7 mouse cellular contexts compared by ENCODE assay signal in the genomic region with DNA sequence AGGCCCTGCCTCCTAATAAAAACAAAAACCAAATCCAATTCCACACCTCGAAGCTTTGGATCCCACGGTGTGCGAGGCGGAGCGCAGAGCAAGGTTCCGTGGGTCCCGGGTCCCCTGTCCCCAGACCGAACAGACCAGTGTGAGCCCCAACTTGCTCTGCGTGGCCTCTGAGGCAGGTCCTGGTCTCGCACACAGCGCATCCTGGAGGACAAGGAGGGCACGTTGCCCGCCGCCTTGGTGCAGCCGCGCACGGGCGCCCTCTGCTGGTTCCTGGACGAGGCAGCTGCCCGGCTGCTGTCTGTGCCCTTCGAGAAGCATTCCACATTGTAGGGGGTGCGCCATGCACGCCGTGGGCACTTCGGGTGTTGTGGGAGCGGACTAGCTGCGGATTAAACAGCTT. TPM values are rescaled to one million over a fixed set of nuclear protein-coding genes. Genes with fewer than 3 reads are reported as not detected.
DNase-seq lines count a peak whose midpoint lies in the region; ATAC-seq and TF ChIP-seq lines count a peak whose summit lies in the region.

No protein-coding gene starts in this region.

- TF ChIP-seq CTCF in midbrain, postnatal 0 days (IDR thresholded peaks at IDR 0.05): peak; percentile 98
- TF ChIP-seq CTCF in spleen, adult 2 months (IDR thresholded peaks at IDR 0.05; ENCODE audit: extremely low read depth, insufficient read depth, insufficient read length, insufficient replicate concordance): peak; percentile 99

- peaks cover 3% of the 10 kb centered on the region; the same call in 1 of the 2 replicates for H3K4me1 ChIP-seq in embryonic facial prominence, embryonic 11.5 days (ENCODE audit: control insufficient read depth, insufficient read depth, low read length)
- H3K4me1 ChIP-seq in limb, embryonic 13.5 days: peaks cover 37% of the 10 kb centered on the region
- peaks cover 6% of the 10 kb centered on the region for H3K4me1 ChIP-seq in midbrain, postnatal 0 days (ENCODE audit: insufficient read depth, low read length)
- H3K4me1 ChIP-seq in spleen, adult 2 months (ENCODE audit: control insufficient read depth, insufficient read depth, insufficient read length): peaks cover 27% of the 10 kb centered on the region; the same call in 1 of the 2 replicates

- TF ChIP-seq POLR2A in spleen, adult 2 months (IDR thresholded peaks at IDR 0.05; ENCODE audit: low read depth, low read length): no peak

- H3K27ac ChIP-seq in embryonic facial prominence, embryonic 11.5 days (replicated peaks; ENCODE audit: low read depth, low read length): no peak overlapping the region
- no peak overlapping the region for H3K27ac ChIP-seq in limb, embryonic 13.5 days
- H3K27ac ChIP-seq in midbrain, postnatal 0 days (ENCODE audit: low read depth, low read length): no peak overlapping the region
- peak overlapping the region; percentile 84 for H3K27ac ChIP-seq in spleen, adult 2 months (ENCODE audit: insufficient read depth, low read length)

- no peak overlapping the region for H3K4me3 ChIP-seq in embryonic facial prominence, embryonic 11.5 days (ENCODE audit: low read depth, low read length)
- peak overlapping the region; percentile 5; the same call in 1 of the 2 replicates for H3K4me3 ChIP-seq in limb, embryonic 13.5 days
- no peak overlapping the region for H3K4me3 ChIP-seq in midbrain, postnatal 0 days (ENCODE audit: low read depth, low read length)
- no peak overlapping the region for H3K4me3 ChIP-seq in spleen, adult 2 months (ENCODE audit: extremely low read depth, insufficient read depth, insufficient read length)

- H3K9me3 ChIP-seq in embryonic facial prominence, embryonic 11.5 days (replicated peaks; ENCODE audit: control insufficient read depth, low read length): no peaks in the 10 kb centered on the region
- no peaks in the 10 kb centered on the region for H3K9me3 ChIP-seq in limb, embryonic 13.5 days
- no peaks in the 10 kb centered on the region for H3K9me3 ChIP-seq in midbrain, postnatal 0 days (ENCODE audit: low read length)

- no peak overlapping the region for H3K4me2 ChIP-seq in embryonic facial prominence, embryonic 11.5 days (ENCODE audit: low read depth, low read length)
- H3K4me2 ChIP-seq in limb, embryonic 13.5 days (replicated peaks): peak overlapping the region; percentile 35; the same call in 1 of the 2 replicates
- no peak overlapping the region for H3K4me2 ChIP-seq in midbrain, postnatal 0 days (ENCODE audit: low read depth, low read length, poor library complexity, severe bottlenecking)

- no peak overlapping the region for H3K9ac ChIP-seq in embryonic facial prominence, embryonic 11.5 days (replicated peaks; ENCODE audit: low read length)
- peak overlapping the region; percentile 35; the same call in 1 of the 2 replicates for H3K9ac ChIP-seq in limb, embryonic 13.5 days
- no peak overlapping the region for H3K9ac ChIP-seq in midbrain, postnatal 0 days (replicated peaks; ENCODE audit: low read length, poor library complexity, severe bottlenecking)

- no peaks in the 10 kb centered on the region for H3K27me3 ChIP-seq in embryonic facial prominence, embryonic 11.5 days (ENCODE audit: control insufficient read depth, insufficient read depth, low read length)
- H3K27me3 ChIP-seq in limb, embryonic 13.5 days: peaks cover 13% of the 10 kb centered on the region
- peaks cover 9% of the 10 kb centered on the region for H3K27me3 ChIP-seq in midbrain, postnatal 0 days (ENCODE audit: insufficient read depth, low read length)
- no peaks in the 10 kb centered on the region for H3K27me3 ChIP-seq in spleen, adult 2 months (ENCODE audit: control insufficient read depth, insufficient read depth, low read length)

- peak; percentile 95 for DNase-seq in adrenal gland, postnatal 25 days
- peak; percentile 84 for DNase-seq in embryonic facial prominence, embryonic 11.5 days (ENCODE audit: low spot score)
- peak; percentile 88 to 91 for DNase-seq in heart, adult 18-20 months
- DNase-seq in kidney, adult 9 months: peak; percentile 89
- peak; percentile 85 for DNase-seq in midbrain, postnatal 0 days (ENCODE audit: low spot score)
- peak; percentile 68 to 88 for DNase-seq in spleen, adult 2 months (ENCODE audit: low read depth in 1 of 2, low spot score in 2 of 2)

- ATAC-seq in embryonic facial prominence, embryonic 11.5 days (replicated peaks; ENCODE audit: insufficient number of reproducible peaks, low FRiP score, low TSS enrichment, low read depth): 0 out of 2 replicates have a peak, but pooled peaks have one; percentile 18
- peak; percentile 12; the same call in 1 of the 2 replicates for ATAC-seq in limb, embryonic 13.5 days (ENCODE audit: low FRiP score, low read depth)
- ATAC-seq in midbrain, postnatal 0 days (ENCODE audit: low FRiP score): peak; percentile 14; the same call in 1 of the 2 replicates

- H3K36me3 ChIP-seq in embryonic facial prominence, embryonic 11.5 days (replicated peaks; ENCODE audit: control insufficient read depth, insufficient read depth, low read depth, low read length): no peaks in the 10 kb centered on the region
- H3K36me3 ChIP-seq in limb, embryonic 13.5 days: peaks cover 27% of the 10 kb centered on the region
- 0 out of 2 replicates have a peak, but pooled peaks cover 3% of the 10 kb centered on the region for H3K36me3 ChIP-seq in midbrain, postnatal 0 days (ENCODE audit: insufficient read depth, low read length)
- no peaks in the 10 kb centered on the region for H3K36me3 ChIP-seq in spleen, adult 2 months (ENCODE audit: control insufficient read depth, insufficient read depth, low read length)

- WGBS in embryonic facial prominence, embryonic 11.5 days: 10% methylated on average over 27 of the region's 27 CpGs
- 6% methylated on average over 27 of the region's 27 CpGs for WGBS in limb, embryonic 13.5 days
- 7% methylated on average over 27 of the region's 27 CpGs for WGBS in midbrain, postnatal 0 days
- 15% methylated on average over 27 of the region's 27 CpGs for WGBS in spleen, adult 2 months

RNA-seq across cellular contexts. Expression of a gene that starts 1.6 kb away (rescaled TPM):
- total RNA-seq in adrenal gland, postnatal 25 days (2021): 4.0 TPM in 2 replicates
- 2.6 and 2.7 TPM in 2 replicates for polyA plus RNA-seq in embryonic facial prominence, embryonic 11.5 days (2014; fragmentation: Nextera tagmentation; extraction: Ambion mirVana)
- total RNA-seq in heart, adult 18-20 months (2021): 1 to 10 TPM in 1 of 2 experiments, under 1 TPM in 1; 0.99 to 1.0 TPM
- 4.0 and 5.7 TPM in 2 replicates for polyA plus RNA-seq in limb, embryonic 13.5 days (2015; fragmentation: Nextera tagmentation; extraction: Ambion mirVana)
- total RNA-seq in midbrain, postnatal 0 days (2014; rRNA removed): 5.3 and 5.9 TPM in 2 replicates
- 4.5 and 4.7 TPM in 2 replicates for polyA plus RNA-seq in midbrain, postnatal 0 days (2015; fragmentation: Nextera tagmentation; extraction: Ambion mirVana)
- polyA plus RNA-seq in spleen, adult 2 months (2012; rRNA removed): 115 and 173 TPM in 2 replicates

RNA-seq across cellular contexts. Expression of a gene that starts 3.9 kb away (rescaled TPM):
- total RNA-seq in adrenal gland, postnatal 25 days (2021): 145 and 153 TPM in 2 replicates
- polyA plus RNA-seq in embryonic facial prominence, embryonic 11.5 days (2014; fragmentation: Nextera tagmentation; extraction: Ambion mirVana): 231 and 237 TPM in 2 replicates
- total RNA-seq in heart, adult 18-20 months (2021): 10 to 100 TPM; 66.5 to 72.2 TPM
- polyA plus RNA-seq in limb, embryonic 13.5 days (2015; fragmentation: Nextera tagmentation; extraction: Ambion mirVana): 210 and 212 TPM in 2 replicates
- 333 and 399 TPM in 2 replicates for total RNA-seq in midbrain, postnatal 0 days (2014; rRNA removed)
- 293 and 300 TPM in 2 replicates for polyA plus RNA-seq in midbrain, postnatal 0 days (2015; fragmentation: Nextera tagmentation; extraction: Ambion mirVana)
- 171 and 224 TPM in 2 replicates for polyA plus RNA-seq in spleen, adult 2 months (2012; rRNA removed)

RNA-seq across cellular contexts. Expression of a gene that starts 14.9 kb away (rescaled TPM):
- 64.6 and 66.2 TPM in 2 replicates for total RNA-seq in adrenal gland, postnatal 25 days (2021)
- 45.2 and 48.2 TPM in 2 replicates for polyA plus RNA-seq in embryonic facial prominence, embryonic 11.5 days (2014; fragmentation: Nextera tagmentation; extraction: Ambion mirVana)
- total RNA-seq in heart, adult 18-20 months (2021): 10 to 100 TPM; 41.6 to 42.4 TPM
- polyA plus RNA-seq in limb, embryonic 13.5 days (2015; fragmentation: Nextera tagmentation; extraction: Ambion mirVana): 85.6 and 87.6 TPM in 2 replicates
- 104 and 106 TPM in 2 replicates for total RNA-seq in midbrain, postnatal 0 days (2014; rRNA removed)
- 62.8 TPM in 2 replicates for polyA plus RNA-seq in midbrain, postnatal 0 days (2015; fragmentation: Nextera tagmentation; extraction: Ambion mirVana)
- 159 and 216 TPM in 2 replicates for polyA plus RNA-seq in spleen, adult 2 months (2012; rRNA removed)

RNA-seq across cellular contexts. Expression of a gene that starts 27.2 kb away (rescaled TPM):
- 156 and 167 TPM in 2 replicates for total RNA-seq in adrenal gland, postnatal 25 days (2021)
- 11.2 and 14.4 TPM in 2 replicates for polyA plus RNA-seq in embryonic facial prominence, embryonic 11.5 days (2014; fragmentation: Nextera tagmentation; extraction: Ambion mirVana)
- total RNA-seq in heart, adult 18-20 months (2021): 100 to 1,000 TPM; 162 to 202 TPM
- 52.2 and 52.3 TPM in 2 replicates for polyA plus RNA-seq in limb, embryonic 13.5 days (2015; fragmentation: Nextera tagmentation; extraction: Ambion mirVana)
- total RNA-seq in midbrain, postnatal 0 days (2014; rRNA removed): 150 and 160 TPM in 2 replicates
- 99.7 and 110 TPM in 2 replicates for polyA plus RNA-seq in midbrain, postnatal 0 days (2015; fragmentation: Nextera tagmentation; extraction: Ambion mirVana)
- polyA plus RNA-seq in spleen, adult 2 months (2012; rRNA removed): 38.2 and 47.0 TPM in 2 replicates

RNA-seq across cellular contexts. Expression of a gene that starts 29.5 kb away (rescaled TPM):
- 1.1 TPM in 2 replicates for total RNA-seq in adrenal gland, postnatal 25 days (2021)
- polyA plus RNA-seq in embryonic facial prominence, embryonic 11.5 days (2014; fragmentation: Nextera tagmentation; extraction: Ambion mirVana): 0.17 TPM in 1 of 2 replicates, not detected in the other
- under 1 TPM; 0.15 TPM for total RNA-seq in heart, adult 18-20 months (2021)
- polyA plus RNA-seq in limb, embryonic 13.5 days (2015; fragmentation: Nextera tagmentation; extraction: Ambion mirVana): not detected in 2 replicates
- 0.55 TPM in 1 of 2 replicates, not detected in the other for total RNA-seq in midbrain, postnatal 0 days (2014; rRNA removed)
- 0.05 and 0.12 TPM in 2 replicates for polyA plus RNA-seq in midbrain, postnatal 0 days (2015; fragmentation: Nextera tagmentation; extraction: Ambion mirVana)
- polyA plus RNA-seq in spleen, adult 2 months (2012; rRNA removed): not detected in 2 replicates

Comparison
In these comparisons a context has a peak if more than half of its experiments do, and no peak if none do; other contexts are left out.
1. RNA of a gene that starts 1.6 kb away (polyA plus RNA-seq): 115 to 173 TPM in spleen, adult 2 months; 4.0 to 5.7 TPM in limb, embryonic 13.5 days, 4.5 to 4.7 TPM in midbrain, postnatal 0 days and 2.6 to 2.7 TPM in embryonic facial prominence, embryonic 11.5 days; every median in the first group is over 10 times any median in the second.
2. Peak in every context shown above with its lines, with median percentiles within 50 percentile points of each other: DNase-seq and ATAC-seq.